Mouse (Mus musculus) spleen, adult 18-20 months (tissue): ENCODE data around the gene 4930583I09Rik.

ENCODE experiments used
- DNase-seq, 2 experiments: peaks; one replicate each; pipeline ENCODE4 v3.0.0; 2022; ENCODE audit warnings: mixed read lengths in 2 of 2

The 4930583I09Rik gene

DNA sequence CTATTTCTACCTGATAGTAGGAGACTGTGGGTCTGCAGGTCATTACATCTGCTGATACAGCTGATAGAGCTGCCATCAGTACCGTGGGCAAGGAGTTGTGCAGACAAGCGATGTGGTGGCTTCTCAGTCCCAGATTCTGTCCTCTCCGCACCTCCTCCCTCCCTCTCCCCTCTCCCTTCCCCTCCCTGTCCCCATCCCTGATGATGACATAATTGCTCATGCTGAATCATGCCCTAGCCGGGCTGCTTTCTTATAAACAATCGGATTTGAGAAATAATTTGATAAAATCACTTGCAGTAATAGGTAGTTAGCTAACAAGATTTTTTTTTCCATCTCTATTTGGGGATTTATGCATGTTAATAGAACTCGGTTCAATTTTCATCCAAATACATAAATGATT is at the start of gene 4930583I09Rik:
4930583I09Rik (minus strand) TSS at position 144 of the 400 bp plus-strand sequence.
- DNase-seq: no peak

DNA sequence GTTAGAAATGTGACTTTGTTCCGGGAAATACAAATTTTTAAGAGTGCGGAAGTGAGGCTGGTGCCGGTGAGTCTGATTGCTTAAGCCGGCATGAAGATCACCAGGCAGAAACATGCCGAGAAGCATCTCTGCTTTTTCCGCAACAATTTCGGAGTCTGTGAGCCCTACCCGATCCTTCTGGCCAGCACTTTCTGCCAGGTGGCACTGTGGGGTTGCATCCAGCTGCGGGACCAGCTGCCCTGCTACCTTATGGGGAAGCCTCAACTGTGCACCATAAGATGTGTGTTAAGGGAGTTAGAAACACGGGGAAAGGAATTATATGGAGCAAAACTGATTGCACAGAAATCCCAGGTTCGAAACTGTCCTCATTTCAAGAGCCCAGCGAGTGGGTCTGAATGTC is 40.2 kb upstream of the 4930583I09Rik start:
- DNase-seq: no peak

DNA sequence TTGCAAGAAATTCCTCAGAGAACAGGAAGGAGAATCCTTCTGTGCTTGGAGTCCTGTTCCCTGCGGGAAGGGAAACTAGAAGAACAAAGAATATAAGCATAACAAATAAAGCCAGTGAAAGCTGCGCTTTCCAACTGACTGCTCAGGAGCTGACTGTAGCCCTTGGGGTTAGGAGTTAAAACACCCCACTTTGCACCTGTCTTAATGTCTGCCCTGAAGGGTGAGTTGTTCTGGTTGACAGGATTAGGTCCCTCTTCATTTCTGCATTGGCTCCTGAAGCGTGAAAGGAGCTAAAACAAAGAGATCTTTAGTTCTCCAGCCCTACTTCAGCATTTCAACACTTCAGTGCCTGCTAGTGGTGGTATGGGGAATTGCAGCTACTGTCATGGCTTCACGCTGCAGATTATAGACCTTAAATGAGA is 37.8 kb upstream of the 4930583I09Rik start:
- peak; percentile 19 to 57 for DNase-seq

DNA sequence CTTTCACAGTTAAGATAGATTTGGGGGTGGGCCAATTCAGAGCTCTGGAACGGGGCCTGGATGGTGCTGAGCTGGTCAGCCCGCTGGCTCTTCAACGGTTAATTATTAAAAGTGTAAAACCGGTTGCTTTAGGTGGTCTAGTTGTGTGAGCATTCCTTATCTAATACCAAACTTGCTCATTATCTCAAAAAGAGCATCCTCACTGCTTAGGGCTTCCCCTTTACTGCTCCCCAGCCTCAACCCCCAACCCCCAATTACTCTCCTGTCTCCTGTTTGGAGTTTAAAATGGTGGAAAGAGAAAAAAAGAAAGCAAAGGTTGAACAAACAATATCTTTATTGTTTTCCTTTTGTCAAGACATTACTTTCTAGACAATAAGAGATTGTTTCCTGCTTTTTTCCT is 27.9 kb upstream of the 4930583I09Rik start:
- no peak for DNase-seq

DNA sequence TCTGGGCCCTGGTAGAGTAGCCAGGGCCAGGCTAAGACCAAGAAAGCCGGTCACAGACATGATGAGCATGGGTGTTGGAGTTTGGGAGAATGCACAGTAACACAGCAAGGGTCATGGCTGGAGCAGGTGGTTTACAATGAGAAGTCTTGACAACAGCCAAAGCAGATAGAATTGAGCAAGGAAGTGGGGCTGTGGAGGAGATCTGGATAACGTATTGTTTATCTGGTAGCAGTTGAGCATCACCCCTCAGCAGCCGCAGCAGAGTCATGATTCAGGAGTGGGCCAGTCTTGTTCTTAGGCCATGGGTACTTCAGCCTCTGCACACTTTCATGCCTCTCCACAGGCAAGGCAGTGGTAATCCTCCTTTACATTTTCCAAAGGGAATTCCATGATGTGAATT is 25.1 kb upstream of the 4930583I09Rik start:
- no peak for DNase-seq

DNA sequence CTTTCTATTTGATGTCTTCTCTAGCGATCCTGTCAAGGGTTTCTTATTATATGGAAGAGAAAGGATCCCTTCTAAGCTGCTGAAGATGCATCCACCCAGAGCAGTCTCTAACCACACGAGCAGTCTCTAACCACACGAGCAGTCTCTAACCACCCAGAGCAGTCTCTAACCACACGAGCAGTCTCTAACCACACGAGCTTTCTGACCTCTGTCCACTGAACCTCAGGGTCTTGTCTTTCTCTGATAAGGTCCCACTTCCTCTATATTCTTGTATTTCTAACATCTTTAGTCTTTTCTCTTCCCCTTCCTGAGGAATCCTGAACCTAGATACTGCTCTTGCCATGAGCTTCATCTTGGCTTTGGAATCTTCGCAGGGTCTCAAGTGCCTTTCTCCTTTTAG is 23.0 kb upstream of the 4930583I09Rik start:
- DNase-seq: no peak

DNA sequence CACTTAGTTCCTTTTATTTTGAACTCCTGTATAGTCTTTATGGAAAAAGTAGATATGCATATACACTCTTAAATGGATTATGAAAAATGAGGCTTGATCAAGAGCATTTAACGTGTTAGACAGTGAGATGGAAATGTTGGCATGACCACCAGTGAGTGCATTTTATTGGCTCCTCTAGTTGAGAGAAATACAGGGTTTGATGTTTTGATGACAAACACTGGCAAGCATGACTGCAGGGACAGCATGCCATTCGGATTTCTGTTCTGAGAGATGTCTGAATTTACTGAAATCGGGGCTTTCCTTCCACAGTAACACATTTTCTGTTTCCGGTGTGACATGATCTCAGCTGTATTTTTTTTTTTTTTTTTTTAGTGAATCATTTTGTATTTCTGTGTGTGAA is 12.2 kb upstream of the 4930583I09Rik start:
- DNase-seq: no peak

DNA sequence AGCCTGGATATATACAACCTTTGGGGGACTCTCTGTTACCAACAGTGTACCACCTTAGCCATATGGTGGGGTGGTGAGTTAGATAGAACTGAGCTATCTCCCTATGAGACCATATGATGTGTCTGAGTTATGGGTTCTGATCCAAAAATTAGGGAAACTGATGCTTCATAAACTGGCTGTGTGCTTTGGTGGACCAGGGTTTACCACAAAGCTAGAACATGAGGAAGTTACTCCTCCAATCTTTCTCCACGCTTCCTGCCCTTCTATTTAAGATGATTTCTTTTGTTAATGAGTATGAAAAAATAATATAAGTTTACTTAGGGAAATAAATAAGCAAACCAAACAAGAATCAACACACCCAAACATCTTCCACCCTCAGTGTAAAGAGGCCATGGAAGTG is 10.8 kb upstream of the 4930583I09Rik start:
- DNase-seq: no peak

DNA sequence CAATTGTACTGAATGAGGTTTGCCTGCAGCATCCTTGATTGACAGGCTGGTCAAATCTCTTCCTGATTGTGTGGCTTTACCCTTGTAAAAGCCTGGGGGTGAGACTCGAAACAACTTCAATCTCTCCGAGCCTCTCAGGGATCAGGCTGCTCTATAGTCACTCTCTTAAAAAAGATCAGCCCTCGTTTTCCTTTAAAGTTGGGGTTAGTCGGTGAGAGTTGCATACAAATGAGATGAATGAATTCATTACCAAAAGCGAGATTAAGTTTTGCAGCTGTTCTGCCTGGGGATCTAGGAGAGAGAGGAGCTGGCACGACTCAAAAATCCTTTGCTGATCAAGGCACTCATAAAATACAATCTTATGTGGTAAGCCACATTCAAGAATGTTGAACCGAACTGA is 1.0 kb upstream of the 4930583I09Rik start:
- no peak for DNase-seq

DNA sequence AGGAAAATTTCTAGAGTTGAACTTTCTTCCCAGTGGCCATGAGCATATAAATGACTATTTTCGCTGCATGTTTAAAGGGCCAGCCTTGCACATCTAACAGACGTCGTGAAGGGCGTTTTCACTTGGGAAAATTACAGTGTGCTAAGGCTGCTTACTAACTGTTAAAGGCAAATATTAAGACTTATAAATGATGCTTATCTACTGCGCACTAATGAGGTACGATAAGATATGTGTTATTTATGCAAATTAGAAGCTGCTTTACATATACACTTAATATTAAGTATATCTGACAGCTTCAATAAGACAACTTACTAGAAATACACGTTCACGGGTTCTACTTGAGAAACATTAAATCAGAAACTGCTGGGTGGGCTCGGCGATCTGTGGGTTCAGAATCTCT is 481 bp upstream of the 4930583I09Rik start:
- DNase-seq: no peak

DNA sequence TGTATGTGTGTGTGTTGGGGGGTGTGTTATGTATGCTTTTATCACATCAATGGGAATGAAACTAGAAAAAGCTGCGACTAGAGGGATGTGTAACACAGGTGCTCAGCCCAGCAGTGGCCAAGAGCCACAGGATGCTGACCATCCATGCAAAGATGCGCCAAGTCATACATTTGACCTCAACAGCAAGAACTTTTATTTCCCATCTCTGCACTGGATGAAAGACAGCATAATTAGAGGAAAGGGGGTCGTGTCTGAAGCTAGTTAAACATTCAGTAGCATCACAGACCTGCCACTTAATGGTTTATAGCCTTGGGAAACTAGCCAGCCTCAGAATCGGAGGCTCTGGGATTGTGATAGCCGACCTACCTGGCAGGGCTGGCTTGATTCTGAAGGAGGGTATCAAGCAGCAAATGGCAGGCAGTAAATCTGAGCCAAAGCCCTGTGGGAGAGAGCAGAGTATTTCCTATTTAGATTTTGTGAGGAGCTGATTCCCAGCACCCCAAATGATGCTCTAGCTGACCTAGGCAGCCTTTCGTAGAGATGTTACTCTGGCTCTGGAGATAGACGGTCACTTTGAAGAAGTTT is 1.9 kb downstream of the 4930583I09Rik start:
- DNase-seq: no peak

DNA sequence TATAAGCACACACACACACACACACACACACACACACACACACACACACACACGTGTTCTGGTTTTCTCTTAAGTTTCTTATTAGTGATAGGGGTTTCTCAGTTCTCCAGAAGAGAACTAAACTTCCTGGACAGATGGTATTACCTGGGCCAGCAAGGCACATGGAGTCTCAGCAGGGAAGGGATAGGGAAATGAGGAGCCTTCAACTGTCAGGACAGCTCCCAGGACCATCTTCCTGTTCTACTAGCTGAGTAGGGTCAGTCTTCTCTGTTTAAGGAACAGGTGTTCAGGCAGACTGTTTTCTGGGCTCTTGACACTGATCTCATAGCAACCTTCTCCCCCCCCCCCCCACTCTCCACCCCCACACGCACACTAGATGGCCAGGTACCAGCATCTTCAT is 2.8 kb downstream of the 4930583I09Rik start:
- no peak for DNase-seq

DNA sequence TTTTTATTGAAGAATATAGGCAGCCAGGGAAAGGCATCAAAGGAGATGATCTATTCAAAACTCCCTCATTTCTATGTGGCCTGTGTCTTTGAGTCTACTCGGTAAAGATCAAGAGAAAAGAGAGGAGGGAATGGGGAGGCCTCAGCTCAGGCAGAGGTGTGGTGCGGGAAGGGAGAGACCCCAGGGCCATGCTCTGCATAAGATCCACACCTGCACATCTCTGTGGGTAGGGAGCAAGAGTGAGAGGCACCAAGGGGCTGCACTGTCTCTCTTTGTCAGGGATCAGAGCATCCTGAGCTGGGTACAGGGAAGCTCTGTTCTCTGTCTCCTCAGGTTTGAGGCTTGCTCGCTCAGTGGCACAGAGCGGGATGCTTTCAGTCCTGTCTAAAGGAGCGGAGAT is 8.4 kb downstream of the 4930583I09Rik start:
- DNase-seq: no peak

DNA sequence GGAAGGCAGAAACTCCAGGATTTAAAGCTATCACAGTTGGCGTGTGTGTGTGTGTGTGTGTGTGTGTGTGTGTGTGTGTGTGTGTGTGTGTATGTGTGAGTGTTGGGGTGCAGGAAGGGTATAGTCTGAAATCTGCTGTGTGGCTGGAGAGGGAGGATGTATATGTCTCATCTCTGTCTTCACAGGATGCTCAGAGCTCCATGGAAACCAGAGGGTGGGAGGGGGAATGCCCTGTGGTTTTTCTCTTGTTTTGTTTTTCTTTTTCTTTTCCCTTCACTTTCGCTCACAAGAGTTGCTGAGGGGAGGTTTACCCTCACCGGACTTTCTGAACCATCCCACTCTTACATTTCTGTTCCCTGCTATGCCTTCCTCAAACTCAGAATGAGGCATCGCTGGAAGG is 9.0 kb downstream of the 4930583I09Rik start:
- DNase-seq: no peak

DNA sequence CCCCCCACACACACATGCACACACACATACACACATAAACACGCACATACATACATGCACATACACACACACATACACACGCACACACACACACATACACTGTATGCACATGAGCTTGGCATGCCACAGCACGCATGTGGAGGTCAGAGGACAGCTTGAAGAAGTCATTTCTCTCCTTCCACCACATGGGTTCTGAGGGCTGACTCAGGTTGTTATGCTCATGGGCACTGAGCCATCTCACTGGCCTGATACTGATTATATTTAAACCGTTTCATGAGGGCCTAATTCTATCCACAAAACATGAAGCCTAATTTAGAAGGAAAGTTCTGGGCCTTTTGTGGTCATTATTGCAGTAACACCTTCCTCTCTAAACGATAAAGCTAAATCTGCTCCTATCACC is 13.3 kb downstream of the 4930583I09Rik start:
- DNase-seq: no peak

DNA sequence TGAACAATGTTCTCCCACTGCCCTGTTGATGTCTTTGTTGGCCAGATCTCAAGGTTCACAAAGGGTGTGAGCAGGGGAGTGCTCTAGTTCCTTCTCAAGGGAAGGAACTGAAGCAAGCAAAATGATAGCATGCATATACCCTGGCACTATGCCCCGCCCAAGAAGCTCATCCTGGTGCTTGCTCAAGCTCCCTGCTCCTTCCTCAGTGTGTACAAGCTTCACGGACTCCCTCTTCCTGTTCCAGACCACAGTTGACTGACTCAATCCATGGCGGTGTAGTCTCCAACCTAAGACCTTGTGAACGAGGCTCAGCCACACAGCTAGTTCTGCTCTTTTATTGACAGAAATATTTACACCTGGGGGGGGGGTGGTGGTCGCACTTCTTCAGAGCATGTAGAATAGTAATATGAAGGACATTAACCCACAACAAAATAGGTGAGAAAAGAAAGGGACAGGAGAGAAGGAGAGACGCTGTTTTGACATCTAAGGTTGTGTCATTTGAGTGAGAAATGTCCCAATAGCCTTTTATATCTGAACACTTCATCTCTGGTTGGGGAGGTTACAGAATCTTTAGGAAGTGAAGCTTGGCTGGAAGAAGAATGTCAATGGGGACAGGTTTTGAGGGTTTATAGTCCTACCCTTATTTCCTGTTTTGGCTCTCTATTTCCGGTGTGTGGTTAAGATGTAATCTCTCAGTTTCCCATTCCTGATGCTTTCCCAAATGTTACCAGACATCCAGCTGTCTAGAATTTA is 14.9 kb downstream of the 4930583I09Rik start:
- DNase-seq: no peak

DNA sequence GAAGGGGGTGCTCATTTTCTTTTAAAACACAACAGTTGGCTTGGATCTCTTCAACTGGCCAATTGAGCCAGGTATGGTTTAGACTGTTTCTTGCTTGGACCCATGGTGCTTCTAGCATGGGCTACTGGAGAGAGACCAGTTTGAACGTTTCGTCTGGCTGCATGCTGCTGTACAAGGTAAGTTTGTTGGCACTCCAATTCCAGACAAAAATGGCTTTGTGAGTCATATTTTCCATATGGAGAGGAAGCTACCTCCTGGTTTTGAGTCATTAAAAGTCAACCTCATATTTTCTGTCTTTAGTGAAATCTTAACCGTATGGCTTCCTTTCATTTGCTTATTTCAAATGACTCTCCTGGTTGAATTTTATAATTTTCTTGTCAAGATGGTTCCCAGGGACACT is 19.6 kb downstream of the 4930583I09Rik start:
- no peak for DNase-seq

DNA sequence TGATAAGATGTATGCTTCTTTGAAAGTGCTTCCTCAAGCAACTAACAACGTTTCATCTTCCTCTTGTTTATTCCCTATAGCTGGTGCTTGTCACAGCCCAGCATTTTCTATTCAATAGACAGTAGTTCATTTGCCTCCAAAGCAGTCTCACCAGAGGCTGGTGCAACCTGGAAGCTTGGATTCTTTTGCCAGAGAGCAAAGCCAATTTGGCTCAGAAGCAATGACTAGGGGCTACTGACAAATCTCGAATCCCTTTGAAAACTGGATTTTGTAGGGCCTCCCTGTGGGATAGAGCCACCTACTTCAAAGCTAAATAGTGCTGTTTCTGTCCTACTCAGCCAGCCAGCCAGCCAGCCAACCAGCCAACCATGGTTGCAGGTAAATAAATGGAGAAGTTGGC is 20.1 kb downstream of the 4930583I09Rik start:
- DNase-seq: no peak

DNA sequence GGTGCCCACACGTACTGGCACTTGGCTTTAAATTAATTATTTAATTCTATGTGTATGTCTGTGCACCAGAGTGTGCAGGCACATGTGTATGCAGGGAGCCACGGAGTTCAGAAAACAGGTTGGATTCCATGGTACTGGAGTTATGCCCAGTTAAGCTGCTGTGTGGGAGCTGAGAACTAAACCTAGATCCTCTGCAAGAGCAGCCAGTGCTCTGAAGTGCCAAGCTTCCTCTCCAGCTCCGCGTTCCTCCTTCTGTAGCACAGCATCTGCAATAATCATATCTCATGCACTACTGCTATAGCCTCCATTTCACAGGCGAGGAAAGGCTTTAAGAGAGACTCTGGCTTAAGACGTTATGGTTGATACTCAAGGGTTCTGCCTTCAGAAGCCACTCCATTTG is 22.3 kb downstream of the 4930583I09Rik start:
- no peak for DNase-seq

DNA sequence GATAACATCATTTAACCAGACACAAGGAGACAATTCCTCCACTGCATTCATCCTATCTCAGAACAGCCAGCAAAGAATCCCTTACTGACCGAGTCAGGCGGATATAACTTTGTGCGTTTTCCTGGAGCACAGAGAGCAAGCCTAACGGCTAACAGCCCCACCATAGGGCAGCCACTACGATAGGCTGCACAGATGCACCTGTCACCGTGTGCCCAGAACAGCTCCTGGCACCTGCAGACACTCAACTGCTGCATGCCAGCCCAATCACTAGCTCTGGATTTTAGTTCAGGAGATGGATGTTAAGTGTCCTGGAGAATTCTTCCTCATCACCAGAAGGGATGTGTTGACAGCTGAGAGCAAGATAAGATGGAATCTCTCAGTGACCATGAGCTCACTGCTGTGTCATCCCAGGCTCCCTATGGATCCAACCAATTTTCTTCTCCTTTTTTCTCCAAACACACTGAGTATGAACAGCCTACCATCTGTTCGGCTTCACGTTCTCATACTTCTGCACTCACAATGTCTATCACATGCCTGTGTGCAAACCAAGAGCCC is 29.8 kb downstream of the 4930583I09Rik start:
- DNase-seq: no peak

DNA sequence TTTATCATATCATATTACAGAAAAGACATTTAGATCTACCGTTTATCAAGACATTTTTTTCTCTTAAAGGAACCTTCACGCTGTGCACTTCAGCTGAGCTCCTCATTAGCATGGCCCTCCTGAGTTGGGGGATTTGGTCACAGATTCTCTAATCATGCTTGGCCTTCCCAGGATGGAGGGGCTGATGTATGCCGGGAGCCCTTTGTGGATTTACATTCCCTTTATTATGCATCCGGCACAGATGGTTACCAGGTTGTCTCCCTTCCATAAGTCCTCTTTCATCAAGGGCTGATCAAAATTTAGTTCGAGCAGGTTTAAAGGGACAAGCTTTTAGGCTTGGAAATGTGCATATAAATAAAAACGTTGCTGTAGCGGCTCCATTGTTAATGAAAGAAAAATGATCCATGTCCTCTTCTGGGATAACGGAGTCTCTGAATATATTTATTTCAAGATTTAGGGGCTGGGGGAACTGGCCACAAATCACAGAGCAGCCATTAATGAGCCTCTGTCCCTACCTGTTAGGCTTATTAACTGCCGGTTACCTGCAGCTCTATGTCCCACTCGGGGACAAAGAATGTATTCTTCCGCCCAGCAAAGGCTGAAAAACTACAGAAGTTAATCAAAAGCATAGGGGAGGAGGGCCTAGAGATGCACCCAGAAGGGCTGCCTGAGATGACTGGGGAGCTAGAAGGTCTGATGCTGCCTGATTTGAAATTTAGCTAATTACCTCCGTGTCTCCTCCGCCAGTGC is 31.3 kb downstream of the 4930583I09Rik start:
- no peak for DNase-seq

DNA sequence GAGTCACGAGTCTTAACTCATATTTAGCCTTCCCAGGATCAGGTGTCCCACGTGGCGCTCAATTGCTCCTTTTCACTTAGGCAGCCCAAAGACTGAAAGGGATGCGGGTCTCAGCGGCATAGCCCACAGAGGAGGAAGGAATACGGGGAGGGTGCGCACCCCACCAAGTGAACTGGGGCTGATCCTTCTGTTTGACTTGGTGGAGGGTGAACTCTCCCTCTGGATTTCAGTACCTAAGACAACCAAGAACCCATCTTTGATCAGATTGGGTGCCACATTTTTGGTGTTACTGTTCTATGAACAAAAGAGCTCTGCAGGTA is 33.0 kb downstream of the 4930583I09Rik start:
- DNase-seq: no peak

DNA sequence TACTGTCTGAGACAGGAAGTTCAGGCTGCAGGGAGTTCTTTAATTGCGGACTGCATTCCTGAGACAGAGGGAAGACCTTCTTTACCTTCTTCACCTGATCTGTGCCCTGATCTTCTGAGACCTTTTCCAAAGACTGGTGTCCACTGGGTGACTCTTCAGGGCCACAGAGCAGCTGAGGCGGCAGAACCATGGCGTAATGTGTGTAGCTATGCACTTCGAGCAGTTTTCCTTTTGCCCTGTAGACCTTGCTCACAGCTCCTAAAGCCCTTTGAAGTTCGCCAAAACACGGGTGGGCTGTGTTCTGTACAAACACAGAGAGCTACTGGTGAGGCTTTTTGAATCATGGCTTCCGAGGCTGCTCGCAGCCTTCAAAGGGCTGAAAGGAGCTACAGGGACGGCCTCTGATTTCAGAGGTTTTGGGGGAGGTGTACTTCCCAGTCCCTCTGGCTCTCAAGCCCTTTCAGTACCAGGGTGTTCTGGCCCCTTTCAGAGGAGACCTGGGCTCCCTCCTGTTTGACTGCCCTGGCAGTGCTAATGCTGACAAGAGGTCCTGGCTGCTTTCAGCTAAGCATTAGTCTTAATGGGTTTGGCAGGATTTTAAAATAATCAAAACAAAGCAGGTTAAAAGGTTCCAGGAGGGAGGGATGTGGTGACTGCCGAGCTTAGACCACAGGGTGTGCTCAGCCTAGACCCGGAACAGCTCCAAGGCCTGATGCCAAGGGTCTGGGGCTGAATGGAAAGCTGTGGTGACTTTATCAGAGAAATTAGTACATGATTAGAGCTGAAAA is 33.5 kb downstream of the 4930583I09Rik start:
- DNase-seq: no peak
